Mouse (Mus musculus) stomach, embryonic 16.5 days (tissue): ENCODE measurements at regions not wholly inside any gene's neighbourhood (a gene's known extent, or its start where the extent isn't known, plus 50 kb on each side); places are given as distances from the start of the nearest gene placed in this dataset.
"Not testable (repeated sequence)": the region's sequence is repeated elsewhere in the genome, so short reads cannot be mapped to it uniquely, and the experiment has no call there.

ENCODE experiments used
- ATAC-seq: fragments of 200-750 bp; cut with Nextera tagmentation; 2 replicates; pipeline ENCODE4 v1.8.0; 2017; ENCODE audit warnings: moderate number of reproducible peaks, moderate TSS enrichment; ENCODE audit not compliant: insufficient read depth, low FRiP score
- H3K27ac ChIP-seq: fragments of 300-500 bp; sonication (generic); 2 replicates; pipeline ENCODE4 v1.5.1; 2014; ENCODE audit warnings: low read length
- H3K27me3 ChIP-seq: fragments of 300-500 bp; sonication (generic); 2 replicates; pipeline ENCODE4 v1.6.1; 2014; ENCODE audit warnings: low read length, control low read depth, mixed read lengths; ENCODE audit not compliant: control insufficient read depth, insufficient read depth
- H3K36me3 ChIP-seq: fragments of 300-500 bp; sonication (generic); 2 replicates; pipeline ENCODE4 v1.6.1; 2014; ENCODE audit warnings: low read length; ENCODE audit not compliant: control insufficient read depth, insufficient read depth
- H3K4me1 ChIP-seq: fragments of 300-500 bp; sonication (generic); 2 replicates; pipeline ENCODE4 v1.6.1; 2014; ENCODE audit warnings: low read length, control low read depth, mixed read lengths; ENCODE audit not compliant: control insufficient read depth, insufficient read depth
- H3K4me2 ChIP-seq: fragments of 300-500 bp; sonication (generic); 2 replicates; pipeline ENCODE4 v1.6.1; 2014; ENCODE audit warnings: low read depth, low read length, mixed read lengths
- H3K4me3 ChIP-seq: fragments of 300-500 bp; sonication (generic); replicated peaks from 2 replicates; pipeline ENCODE4 v1.5.1; 2014; ENCODE audit warnings: mild to moderate bottlenecking, low read length
- H3K9ac ChIP-seq: fragments of 300-500 bp; sonication (generic); 2 replicates; pipeline ENCODE4 v1.6.1; 2014; ENCODE audit warnings: low read length
- H3K9me3 ChIP-seq: fragments of 300-500 bp; sonication (generic); replicated peaks from 2 replicates; pipeline ENCODE4 v1.6.1; 2016; ENCODE audit warnings: low read length, control low read depth; ENCODE audit not compliant: control insufficient read depth
- WGBS: fragments of 180-500 bp; shearing (Covaris S2); extraction: QIAGEN DNeasy Blood & Tissue Kit; methylation state at CpG from one replicate; pipeline ENCODE4 v1.1.7; 2014; 5-methylcytosine and 5-hydroxymethylcytosine counted together

GRCm38 (mm10) chr2:146724924-146725555 lies 130.6 kb upstream of the Kiz start:
- ATAC-seq = peak; percentile 56; the same call in 1 of the 2 replicates
- Histone ChIP-seq H3K36me3 (no peaks in the 10 kb centered on the region), H3K4me3 (no peak overlapping the region), H3K4me1 (no peaks in the 10 kb centered on the region), H3K4me2 (no peak overlapping the region), H3K27me3 (no peaks in the 10 kb centered on the region), H3K9me3 (no peaks in the 10 kb centered on the region), H3K27ac (no peak overlapping the region), H3K9ac (no peak overlapping the region)
- WGBS = 49% methylated on average over 9 of the region's 9 CpGs

GRCm38 (mm10) chr2:146728693-146729092 lies 127.0 kb upstream of the Kiz start:
- Histone ChIP-seq H3K9ac (no peak overlapping the region), H3K4me3 (no peak overlapping the region), H3K9me3 (no peaks in the 10 kb centered on the region), H3K27ac (no peak overlapping the region), H3K27me3 (no peaks in the 10 kb centered on the region), H3K4me1 (no peaks in the 10 kb centered on the region), H3K36me3 (no peaks in the 10 kb centered on the region), H3K4me2 (no peak overlapping the region)
- no peak for ATAC-seq

- WGBS = 89% methylated on average over 3 of the region's 3 CpGs
- Histone ChIP-seq H3K4me2 (no peak overlapping the region), H3K9ac (no peak overlapping the region), H3K9me3 (no peaks in the 10 kb centered on the region), H3K4me3 (no peak overlapping the region), H3K27me3 (no peaks in the 10 kb centered on the region), H3K27ac (no peak overlapping the region), H3K4me1 (no peaks in the 10 kb centered on the region), H3K36me3 (no peaks in the 10 kb centered on the region)
- no peak for ATAC-seq
Observed at GRCm38 (mm10) chr2:146731081-146731480, 124.6 kb upstream of the Kiz start.

GRCm38 (mm10) chr2:146732891-146733290 lies 122.8 kb upstream of the Kiz start:
- WGBS = 90% methylated on average over 2 of the region's 2 CpGs
- H3K9me3 ChIP-seq, ATAC-seq, H3K4me3 ChIP-seq, H3K27me3 ChIP-seq, H3K36me3 ChIP-seq, H3K4me1 ChIP-seq, H3K27ac ChIP-seq, H3K9ac ChIP-seq, H3K4me2 ChIP-seq: not testable (repeated sequence)

- Histone ChIP-seq H3K27me3 (no peaks in the 10 kb centered on the region; the same call in 1 of the 2 replicates), H3K9me3 (no peaks in the 10 kb centered on the region), H3K27ac (no peak overlapping the region), H3K4me2 (no peak overlapping the region), H3K4me3 (no peak overlapping the region), H3K4me1 (no peaks in the 10 kb centered on the region), H3K36me3 (no peaks in the 10 kb centered on the region), H3K9ac (no peak overlapping the region)
- no peak for ATAC-seq
- 86% methylated on average over 2 of the region's 2 CpGs for WGBS
Observed at GRCm38 (mm10) chr2:146744396-146744795, 111.3 kb upstream of the Kiz start.

- H3K36me3 ChIP-seq = no peaks in the 10 kb centered on the region
- no peaks in the 10 kb centered on the region for H3K4me1 ChIP-seq
- peak overlapping the region; percentile 19; the same call in 1 of the 2 replicates for H3K4me2 ChIP-seq
- no peak overlapping the region for H3K27ac ChIP-seq
- no peak overlapping the region for H3K9ac ChIP-seq
- no peak for ATAC-seq
- WGBS = 66% methylated on average over 18 of the region's 18 CpGs
- H3K4me3 ChIP-seq = 0 out of 2 replicates have a peak overlapping the region, but pooled peaks have one; percentile 0
- no peaks in the 10 kb centered on the region; the same call in 1 of the 2 replicates for H3K27me3 ChIP-seq
- H3K9me3 ChIP-seq = no peaks in the 10 kb centered on the region
Observed at GRCm38 (mm10) chr2:146745012-146745682, 110.5 kb upstream of the Kiz start.

GRCm38 (mm10) chr2:146745683-146746047 lies 110.0 kb upstream of the Kiz start:
- H3K27me3 ChIP-seq = no peaks in the 10 kb centered on the region; the same call in 1 of the 2 replicates
- H3K9ac ChIP-seq = no peak overlapping the region
- H3K4me1 ChIP-seq = no peaks in the 10 kb centered on the region
- H3K4me2 ChIP-seq = peak overlapping the region; percentile 19; the same call in 1 of the 2 replicates
- no peaks in the 10 kb centered on the region for H3K36me3 ChIP-seq
- 53% methylated on average over 12 of the region's 12 CpGs for WGBS
- H3K9me3 ChIP-seq = no peaks in the 10 kb centered on the region
- 0 out of 2 replicates have a peak, but pooled peaks have one; percentile 7 for ATAC-seq
- H3K27ac ChIP-seq = no peak overlapping the region
- H3K4me3 ChIP-seq = 0 out of 2 replicates have a peak overlapping the region, but pooled peaks have one; percentile 0

- ATAC-seq = no peak
- H3K27ac ChIP-seq = no peak overlapping the region
- H3K27me3 ChIP-seq = no peaks in the 10 kb centered on the region
- no peaks in the 10 kb centered on the region for H3K9me3 ChIP-seq
- H3K9ac ChIP-seq = no peak overlapping the region
- no peak overlapping the region for H3K4me2 ChIP-seq
- H3K4me3 ChIP-seq = no peak overlapping the region
- H3K36me3 ChIP-seq = no peaks in the 10 kb centered on the region
- H3K4me1 ChIP-seq = no peaks in the 10 kb centered on the region
- WGBS = 33% methylated on average over 2 of the region's 2 CpGs
Observed at GRCm38 (mm10) chr2:146753988-146754387, 101.7 kb upstream of the Kiz start.

- no peak overlapping the region for H3K27ac ChIP-seq
- no peak overlapping the region for H3K4me2 ChIP-seq
- H3K27me3 ChIP-seq = no peaks in the 10 kb centered on the region
- ATAC-seq = no peak
- H3K36me3 ChIP-seq = no peaks in the 10 kb centered on the region
- H3K4me3 ChIP-seq = no peak overlapping the region
- 72% methylated on average over 18 of the region's 18 CpGs for WGBS
- H3K4me1 ChIP-seq = no peaks in the 10 kb centered on the region
- no peaks in the 10 kb centered on the region for H3K9me3 ChIP-seq
- H3K9ac ChIP-seq = no peak overlapping the region
Observed at GRCm38 (mm10) chr2:146763522-146764144, 92.0 kb upstream of the Kiz start.
